Mouse (Mus musculus) MEL (cell line): Measurements from ENCODE around the gene Gfy. TPM values are rescaled to one million over a fixed set of nuclear protein-coding genes. Genes with fewer than 3 reads are reported as not detected.

ENCODE experiments used
- DNase-seq: peaks from one replicate; pipeline ENCODE4 v3.0.0; 2011; ENCODE audit warnings: low read depth, low spot score
- H3K27ac ChIP-seq: 2 replicates; pipeline ENCODE4 v1.5.1; 2012; ENCODE audit warnings: low read depth, mild to moderate bottlenecking, control low read depth, low read length, moderate library complexity; ENCODE audit not compliant: control insufficient read depth
- H3K27me3 ChIP-seq, 2 experiments: fragments of 150-350 bp in 1 of 2; sonication (generic) in 1 of 2; 2 replicates each; pipeline ENCODE4 v1.6.1; 2012; ENCODE audit warnings: low read length in 2 of 2, mild to moderate bottlenecking in 2 of 2, improper control_type of control experiment in 1 of 2, moderate library complexity in 1 of 2; ENCODE audit not compliant: insufficient read depth in 2 of 2, control insufficient read depth in 1 of 2
- H3K36me3 ChIP-seq, 2 experiments: 2 replicates each; pipeline ENCODE4 v1.6.1; 2012 to 2014; ENCODE audit warnings: low read length in 2 of 2, improper control_type of control experiment in 1 of 2, inconsistent platforms in 1 of 2, mild to moderate bottlenecking in 1 of 2; ENCODE audit not compliant: insufficient read depth in 2 of 2, control insufficient read depth in 1 of 2
- H3K4me1 ChIP-seq, 2 experiments: fragments of 150-350 bp in 1 of 2; sonication (generic) in 1 of 2; 2 replicates each; pipeline ENCODE4 v1.6.1; 2012; ENCODE audit warnings: low read length in 2 of 2, improper control_type of control experiment in 1 of 2, mild to moderate bottlenecking in 1 of 2; ENCODE audit not compliant: insufficient read depth in 2 of 2, control insufficient read depth in 1 of 2
- H3K4me3 ChIP-seq, 2 experiments: fragments of 150-350 bp in 1 of 2; sonication (generic) in 1 of 2; 2 replicates each; pipeline ENCODE4 v1.5.1; 2012; ENCODE audit warnings: low read depth in 2 of 2, low read length in 2 of 2, mild to moderate bottlenecking in 2 of 2, moderate library complexity in 2 of 2, control low read depth in 1 of 2, improper control_type of control experiment in 1 of 2; ENCODE audit not compliant: control insufficient read depth in 1 of 2, insufficient read depth in 1 of 2
- H3K79me2 ChIP-seq: 2 replicates; pipeline ENCODE4 v1.6.1; 2012; ENCODE audit warnings: mild to moderate bottlenecking, low read length, moderate library complexity; ENCODE audit not compliant: control insufficient read depth, poor library complexity, insufficient read depth
- H3K9ac ChIP-seq: 2 replicates; pipeline ENCODE4 v1.6.1; 2012; ENCODE audit warnings: low read depth, mild to moderate bottlenecking, control low read depth, low read length, moderate library complexity; ENCODE audit not compliant: control insufficient read depth, poor library complexity, severe bottlenecking
- H3K9me3 ChIP-seq: fragments of 150-350 bp; sonication (generic); replicated peaks from 2 replicates; pipeline ENCODE4 v1.6.1; 2012; ENCODE audit warnings: mild to moderate bottlenecking, low read length, improper control_type of control experiment, moderate library complexity; ENCODE audit not compliant: insufficient read depth
- BHLHE40 ChIP-seq: IDR thresholded peaks from 2 replicates; pipeline ENCODE4 v1.6.1; 2012; ENCODE audit warnings: low read depth, mild to moderate bottlenecking, inconsistent platforms, low read length, improper control_type of control experiment, borderline replicate concordance
- CHD1 ChIP-seq: IDR thresholded peaks from 2 replicates; pipeline ENCODE4 v1.6.1; 2012; ENCODE audit warnings: low read depth, mild to moderate bottlenecking, inconsistent platforms, low read length, improper control_type of control experiment
- CHD2 ChIP-seq: IDR thresholded peaks from 2 replicates; pipeline ENCODE4 v1.6.1; 2011; ENCODE audit warnings: low read length, improper control_type of control experiment
- CTCF ChIP-seq, 3 experiments: IDR thresholded peaks in 2 of 3; conservative IDR thresholded peaks in 1 of 3; 2 replicates each; pipeline ENCODE4 v1.5.1; 2011 to 2012; ENCODE audit warnings: low read length in 3 of 3, low read depth in 2 of 3, mild to moderate bottlenecking in 2 of 3, improper control_type of control experiment in 1 of 3, inconsistent platforms in 1 of 3, mixed read lengths in 1 of 3, moderate library complexity in 1 of 3; ENCODE audit not compliant: control insufficient read depth in 1 of 3, insufficient read depth in 1 of 3, poor library complexity in 1 of 3, severe bottlenecking in 1 of 3
- EP300 ChIP-seq, 2 experiments: IDR thresholded peaks; 2 replicates each; pipeline ENCODE4 v1.6.1; 2011; ENCODE audit warnings: improper control_type of control experiment in 2 of 2, low read length in 2 of 2, low read depth in 1 of 2, mild to moderate bottlenecking in 1 of 2
- GABPA ChIP-seq: IDR thresholded peaks from 2 replicates; pipeline ENCODE4 v1.6.1; 2012; ENCODE audit warnings: low read depth, mild to moderate bottlenecking, inconsistent platforms, low read length, improper control_type of control experiment, moderate library complexity
- GATA1 ChIP-seq: IDR thresholded peaks from 2 replicates; pipeline ENCODE4 v1.6.1; 2011; ENCODE audit warnings: low read depth, low read length, improper control_type of control experiment
- JUND ChIP-seq: IDR thresholded peaks from 2 replicates; pipeline ENCODE4 v1.6.1; 2011; ENCODE audit warnings: low read depth, mild to moderate bottlenecking, improper control_type of control experiment, low read length
- KAT2A ChIP-seq: conservative IDR thresholded peaks from 2 replicates; pipeline ENCODE4 v1.6.1; 2012; ENCODE audit warnings: low read depth, low read length, improper control_type of control experiment, inconsistent platforms
- MAZ ChIP-seq: IDR thresholded peaks from 2 replicates; pipeline ENCODE4 v1.6.1; 2012; ENCODE audit warnings: low read depth, mild to moderate bottlenecking, inconsistent platforms, low read length, improper control_type of control experiment
- MXI1 ChIP-seq: IDR thresholded peaks from 2 replicates; pipeline ENCODE4 v1.6.1; 2011; ENCODE audit warnings: mild to moderate bottlenecking, low read depth, low read length, improper control_type of control experiment
- MYB ChIP-seq: IDR thresholded peaks from 2 replicates; pipeline ENCODE4 v1.6.1; 2011; ENCODE audit warnings: mild to moderate bottlenecking, low read depth, low read length, improper control_type of control experiment
- MYC ChIP-seq: IDR thresholded peaks from 2 replicates; pipeline ENCODE4 v1.6.1; 2011; ENCODE audit warnings: low read depth, mild to moderate bottlenecking, low read length, improper control_type of control experiment, moderate library complexity
- NELFE ChIP-seq: IDR thresholded peaks from 2 replicates; pipeline ENCODE4 v1.6.1; 2011; ENCODE audit warnings: low read depth, low read length, improper control_type of control experiment
- NRF1 ChIP-seq: IDR thresholded peaks from 2 replicates; pipeline ENCODE4 v1.6.1; 2014; ENCODE audit warnings: low read depth, mild to moderate bottlenecking, inconsistent platforms, low read length, improper control_type of control experiment, moderate library complexity; ENCODE audit not compliant: poor library complexity, insufficient read depth, severe bottlenecking
- POLR2A ChIP-seq, 2 experiments: IDR thresholded peaks; 2 replicates each; pipeline ENCODE4 v1.6.1; 2011 to 2012; ENCODE audit warnings: low read length in 2 of 2, mild to moderate bottlenecking in 2 of 2, control low read depth in 1 of 2, improper control_type of control experiment in 1 of 2, low read depth in 1 of 2, moderate library complexity in 1 of 2; ENCODE audit not compliant: control insufficient read depth in 1 of 2, insufficient read depth in 1 of 2, poor library complexity in 1 of 2
- POLR2AphosphoS2 ChIP-seq: IDR thresholded peaks from 2 replicates; pipeline ENCODE4 v1.6.1; 2011; ENCODE audit warnings: low read length, improper control_type of control experiment
- POLR2AphosphoS5 ChIP-seq: IDR thresholded peaks from 2 replicates; pipeline ENCODE4 v1.6.1; 2012; ENCODE audit warnings: low read depth, borderline replicate concordance, mild to moderate bottlenecking, inconsistent platforms, low read length, moderate library complexity, mixed read lengths
- RAD21 ChIP-seq: IDR thresholded peaks from 2 replicates; pipeline ENCODE4 v1.6.1; 2011; ENCODE audit warnings: mild to moderate bottlenecking, low read depth, low read length, improper control_type of control experiment
- RCOR1 ChIP-seq: IDR thresholded peaks from 2 replicates; pipeline ENCODE4 v1.6.1; 2012; ENCODE audit warnings: low read depth, mild to moderate bottlenecking, inconsistent platforms, low read length, improper control_type of control experiment
- TBP ChIP-seq: IDR thresholded peaks from 2 replicates; pipeline ENCODE4 v1.8.0; 2011; ENCODE audit warnings: low read depth, low read length, improper control_type of control experiment
- TCF12 ChIP-seq: IDR thresholded peaks from 2 replicates; pipeline ENCODE4 v1.6.1; 2014; ENCODE audit warnings: low read depth, mild to moderate bottlenecking, inconsistent platforms, low read length, improper control_type of control experiment, moderate library complexity
- USF2 ChIP-seq, 2 experiments: IDR thresholded peaks; 2 replicates each; pipeline ENCODE4 v1.6.1; 2011 to 2012; ENCODE audit warnings: improper control_type of control experiment in 2 of 2, low read length in 2 of 2, borderline replicate concordance in 1 of 2, inconsistent platforms in 1 of 2, low read depth in 1 of 2, mild to moderate bottlenecking in 1 of 2; ENCODE audit not compliant: insufficient read depth in 1 of 2
- ZC3H11A ChIP-seq: IDR thresholded peaks from 2 replicates; pipeline ENCODE4 v1.6.1; 2012; ENCODE audit warnings: low read depth, mild to moderate bottlenecking, inconsistent platforms, low read length, improper control_type of control experiment
- ZKSCAN1 ChIP-seq: IDR thresholded peaks from 2 replicates; pipeline ENCODE4 v1.6.1; 2012; ENCODE audit warnings: low read depth, mild to moderate bottlenecking, inconsistent platforms, low read length, improper control_type of control experiment, moderate library complexity
- ZMIZ1 ChIP-seq: IDR thresholded peaks from 2 replicates; pipeline ENCODE4 v1.6.1; 2012; ENCODE audit warnings: low read depth, mild to moderate bottlenecking, inconsistent platforms, low read length, improper control_type of control experiment, moderate library complexity
- ZNF384 ChIP-seq: IDR thresholded peaks from 2 replicates; pipeline ENCODE4 v1.6.1; 2012; ENCODE audit warnings: low read depth, mild to moderate bottlenecking, inconsistent platforms, low read length, improper control_type of control experiment
- polyA plus RNA-seq, 2 experiments: library from polyadenylated mRNA; stranded (reverse) in 1 of 2; unstranded in 1 of 2; fragments of >175 nt in 1 of 2; fragments of >200 nt in 1 of 2; gene quantifications; 2 replicates each; pipeline versions ENCODE4 v1.2.1 to v1.2.4; 2012; ENCODE audit warnings: low replicate concordance in 2 of 2, low read depth in 1 of 2; ENCODE audit not compliant: insufficient read length in 2 of 2, insufficient read depth in 1 of 2, missing spikeins in 1 of 2
- total RNA-seq: library from RNA; depleted of rRNA; stranded (reverse); fragments of 300-350 nt; gene quantifications from 2 replicates; pipeline ENCODE4 v1.2.3, GENCODE M21; 2012

Gene Gfy
- total and polyA plus RNA-seq, 3 experiments = not detected

GRCm38 (mm10) chr7:45204380-45205143 is 25.2 kb upstream of the Gfy start, which contains the start of gene Ccdc155 (continued):
- no peak for TF ChIP-seq ZC3H11A
- no peak for TF ChIP-seq RCOR1
- TF ChIP-seq GATA1 = peak; percentile 49; the same call in 1 of the 2 replicates
- no peak for TF ChIP-seq CTCF (IDR thresholded peaks at IDR 0.05 in 2 of 3, conservative IDR thresholded peaks at IDR 0.05 in 1 of 3; ENCODE audit: control insufficient read depth in 1 of 3, insufficient read depth in 1 of 3, low read depth in 2 of 3, low read length in 3 of 3, poor library complexity in 1 of 3, severe bottlenecking in 1 of 3)
- no peak; the same call in 1 of the 2 replicates for TF ChIP-seq MAZ
- no peak for TF ChIP-seq TBP
- no peak for TF ChIP-seq EP300 (IDR thresholded peaks at IDR 0.05; ENCODE audit: low read depth in 1 of 2, low read length in 2 of 2)
- TF ChIP-seq ZKSCAN1 = no peak
- no peak for TF ChIP-seq CHD2
- TF ChIP-seq MYB = 0 out of 2 replicates have a peak, but pooled peaks have one; percentile 13
- no peak for TF ChIP-seq BHLHE40
- TF ChIP-seq JUND = no peak

- TF ChIP-seq JUND = no peak
- no peak for TF ChIP-seq NRF1
- TF ChIP-seq RAD21 = no peak
- TF ChIP-seq POLR2A (IDR thresholded peaks at IDR 0.05; ENCODE audit: control insufficient read depth in 1 of 2, insufficient read depth in 1 of 2, low read depth in 1 of 2, low read length in 2 of 2, poor library complexity in 1 of 2) = no peak
- TF ChIP-seq TCF12 = no peak
- TF ChIP-seq KAT2A = no peak
- no peak for TF ChIP-seq MAZ
- TF ChIP-seq RCOR1 = no peak
- TF ChIP-seq MYB = no peak
- TF ChIP-seq USF2 (IDR thresholded peaks at IDR 0.05; ENCODE audit: borderline replicate concordance in 1 of 2, insufficient read depth in 1 of 2, low read depth in 1 of 2, low read length in 2 of 2) = no peak
- TF ChIP-seq ZC3H11A = no peak
- TF ChIP-seq NELFE = no peak
- TF ChIP-seq POLR2AphosphoS2 = no peak
- TF ChIP-seq MYC = no peak
- TF ChIP-seq POLR2AphosphoS5 = no peak
- TF ChIP-seq MXI1 = no peak
- no peak for TF ChIP-seq CHD1
- TF ChIP-seq ZMIZ1 = no peak
- no peak for TF ChIP-seq GABPA
- TF ChIP-seq ZNF384 = no peak
- Histone ChIP-seq H3K27ac (no peak overlapping the region), H3K27me3 (no peaks in the 10 kb centered on the region)
Observed at GRCm38 (mm10) chr7:45202654-45203053, 23.3 kb upstream of the Gfy start.

More at GRCm38 (mm10) chr7:45202654-45203053, 23.3 kb upstream of the Gfy start:
- Histone ChIP-seq H3K4me1 (peaks cover 0 to 7% of the 10 kb centered on the region in 2 experiments; a peak in 1 of 4 replicates), H3K9ac (no peak overlapping the region), H3K4me3 (no peak overlapping the region), H3K36me3 (peaks cover 0 to 5% of the 10 kb centered on the region in 2 experiments; a peak in 1 of 4 replicates), H3K9me3 (no peaks in the 10 kb centered on the region), H3K79me2 (no peaks in the 10 kb centered on the region)
- DNase-seq = no peak
